In genomic region chr1:176274667-176275610, GRCm38 (mm10) we compare ENCODE assay signal across 8 mouse cellular contexts. TPM values are rescaled to one million over a fixed set of nuclear protein-coding genes. Genes with fewer than 3 reads are reported as not detected.
DNase-seq lines count a peak whose midpoint lies in the region; ATAC-seq lines count a peak whose summit lies in the region.

Gene Pld5, minus strand, starts transcription at chr1:176275312.

- no peaks in the 10 kb centered on the region for H3K9me3 ChIP-seq in kidney, embryonic 14.5 days (ENCODE audit: control insufficient read depth, low read length)
- H3K9me3 ChIP-seq in embryonic facial prominence, embryonic 13.5 days, result no peaks in the 10 kb centered on the region
- no peaks in the 10 kb centered on the region for H3K9me3 ChIP-seq in neural tube, embryonic 14.5 days (ENCODE audit: control insufficient read depth, low read length)

- H3K27ac ChIP-seq in kidney, embryonic 14.5 days (ENCODE audit: low read depth, low read length), result no peak within 1 kb of the TSS
- H3K27ac ChIP-seq in embryonic facial prominence, embryonic 13.5 days, result no peak within 1 kb of the TSS
- H3K27ac ChIP-seq in neural tube, embryonic 14.5 days (ENCODE audit: low read depth, low read length), result peak within 1 kb of the TSS; percentile 60

- H3K4me1 ChIP-seq in kidney, embryonic 14.5 days (ENCODE audit: control insufficient read depth, insufficient read depth, low read length), result 0 out of 2 replicates have a peak, but pooled peaks cover 11% of the 10 kb centered on the region
- H3K4me1 ChIP-seq in embryonic facial prominence, embryonic 13.5 days, result peaks cover 4% of the 10 kb centered on the region; the same call in 1 of the 2 replicates
- peaks cover 8% of the 10 kb centered on the region; the same call in 1 of the 2 replicates for H3K4me1 ChIP-seq in neural tube, embryonic 14.5 days (ENCODE audit: control insufficient read depth, insufficient read depth, low read length)

- H3K27me3 ChIP-seq in kidney, embryonic 14.5 days (ENCODE audit: control insufficient read depth, insufficient read depth, low read length), result peaks cover 17% of the 10 kb centered on the region; the same call in 1 of the 2 replicates
- peaks cover 54% of the 10 kb centered on the region for H3K27me3 ChIP-seq in embryonic facial prominence, embryonic 13.5 days
- no peaks in the 10 kb centered on the region for H3K27me3 ChIP-seq in neural tube, embryonic 14.5 days (ENCODE audit: control insufficient read depth, insufficient read depth, low read length)

- ATAC-seq in kidney, embryonic 14.5 days (ENCODE audit: low FRiP score, low TSS enrichment), result peak; percentile 92
- ATAC-seq in embryonic facial prominence, embryonic 13.5 days (ENCODE audit: insufficient number of reproducible peaks, insufficient read depth, low FRiP score, low TSS enrichment, low read depth), result peak; percentile 71
- ATAC-seq in neural tube, embryonic 14.5 days (ENCODE audit: low read depth), result peak; percentile 92

- H3K4me3 ChIP-seq in kidney, embryonic 14.5 days (ENCODE audit: low read length), result peak within 1 kb of the TSS; percentile 56
- H3K4me3 ChIP-seq in embryonic facial prominence, embryonic 13.5 days, result peak within 1 kb of the TSS; percentile 53
- H3K4me3 ChIP-seq in neural tube, embryonic 14.5 days (ENCODE audit: low read depth, low read length), result peak within 1 kb of the TSS; percentile 51

- H3K36me3 ChIP-seq in kidney, embryonic 14.5 days (ENCODE audit: control insufficient read depth, insufficient read depth, low read length), result no peaks in the 10 kb centered on the region
- no peaks in the 10 kb centered on the region for H3K36me3 ChIP-seq in embryonic facial prominence, embryonic 13.5 days
- H3K36me3 ChIP-seq in neural tube, embryonic 14.5 days (ENCODE audit: control insufficient read depth, insufficient read depth, low read length), result no peaks in the 10 kb centered on the region

- under 1% methylated on average over 63 of the region's 86 CpGs for WGBS in kidney, embryonic 14.5 days
- under 1% methylated on average over 86 of the region's 86 CpGs for WGBS in embryonic facial prominence, embryonic 13.5 days
- under 1% methylated on average over 66 of the region's 86 CpGs for WGBS in neural tube, embryonic 14.5 days

- peak within 1 kb of the TSS; percentile 61 for H3K9ac ChIP-seq in kidney, embryonic 14.5 days (ENCODE audit: low read depth, low read length)
- peak within 1 kb of the TSS; percentile 64 for H3K9ac ChIP-seq in embryonic facial prominence, embryonic 13.5 days
- H3K9ac ChIP-seq in neural tube, embryonic 14.5 days (replicated peaks; ENCODE audit: low read depth, low read length), result peak within 1 kb of the TSS; percentile 75

- peak within 1 kb of the TSS; percentile 97 for H3K4me2 ChIP-seq in kidney, embryonic 14.5 days (replicated peaks; ENCODE audit: low read depth, low read length)
- peak within 1 kb of the TSS; percentile 94 for H3K4me2 ChIP-seq in embryonic facial prominence, embryonic 13.5 days
- peak within 1 kb of the TSS; percentile 87 for H3K4me2 ChIP-seq in neural tube, embryonic 14.5 days (ENCODE audit: low read depth, low read length)

- no peak for DNase-seq in kidney, adult 8-10 months
- DNase-seq in adrenal gland, postnatal 10 days, result peak; percentile 40
- DNase-seq in heart, postnatal 4 days, result peak; percentile 27
- peak; percentile 17 for DNase-seq in liver
- no peak for DNase-seq in B cell, adult 2 months

RNA-seq across cellular contexts. Expression of gene Pld5, which starts in this region (rescaled TPM):
- polyA plus RNA-seq in kidney, embryonic 14.5 days (2014; fragmentation: Nextera tagmentation; extraction: Ambion mirVana), result 2.0 and 2.3 TPM in 2 replicates
- under 1 TPM; 0.73 to 0.75 TPM for total RNA-seq in adrenal gland, postnatal 10 days (2021)
- polyA plus RNA-seq in embryonic facial prominence, embryonic 13.5 days (2015; fragmentation: Nextera tagmentation; extraction: Ambion mirVana), result 0.49 and 0.66 TPM in 2 replicates
- under 1 TPM; 0.62 to 0.72 TPM for total RNA-seq in heart, postnatal 4 days (2021)
- 5.9 and 7.4 TPM in 2 replicates for polyA plus RNA-seq in neural tube, embryonic 14.5 days (2014; fragmentation: Nextera tagmentation; extraction: Ambion mirVana)

Comparison
In these comparisons a context has a peak if more than half of its experiments do, and no peak if none do; other contexts are left out.
1. Peak in DNase-seq in adrenal gland, postnatal 10 days; RNA of the gene not detected or under 1 TPM.
2. Peak in ATAC-seq, H3K4me3 ChIP-seq, H3K9ac ChIP-seq and H3K4me2 ChIP-seq in embryonic facial prominence, embryonic 13.5 days; RNA of the gene not detected or under 1 TPM.
3. Peak in DNase-seq in heart, postnatal 4 days; RNA of the gene not detected or under 1 TPM.